In the genomic region with DNA sequence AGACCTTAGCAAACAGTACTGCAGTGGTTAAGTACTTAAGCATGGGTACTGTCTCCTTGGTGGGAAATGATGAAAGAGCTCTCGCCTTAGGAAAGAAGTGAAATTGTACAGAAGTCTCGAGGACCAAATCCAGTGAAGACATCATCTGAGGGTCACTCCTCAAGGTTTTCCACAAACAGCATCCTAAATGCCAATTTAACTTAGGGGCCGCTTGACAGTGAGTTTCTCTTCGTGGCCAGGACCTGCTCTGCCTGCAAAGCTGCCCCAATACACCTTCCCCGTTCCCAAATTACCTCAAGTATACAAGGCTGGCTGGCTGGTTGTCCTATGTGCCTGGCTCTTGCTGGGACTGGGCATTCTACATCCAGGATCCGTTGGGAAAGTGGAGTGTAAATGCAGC, we compare ENCODE assay signal across 46 mouse cellular contexts. TPM values are rescaled to one million over a fixed set of nuclear protein-coding genes. Genes with fewer than 3 reads are reported as not detected.
"Had no signal": no experiment of that assay in that cellular context is flagged by ENCODE, and none has a peak within 500 bp of the region (broad histone marks: within the 10 kb centered on the region; RNA-seq: fewer than 3 reads in every experiment).

No protein-coding gene starts in this region.

- DNase-seq: heart, postnatal 10 days; heart, postnatal 14 days; heart, postnatal 36 days; kidney, adult 11 months; kidney, adult 18-20 months; kidney, adult 2 months; kidney, adult 8-10 months; kidney, adult 9 months; kidney, postnatal 10 days; kidney, postnatal 14 days; kidney, postnatal 25 days; kidney, postnatal 36 days; kidney, postnatal 4 days; layer of hippocampus, adult 9-11 months; layer of hippocampus, postnatal 36 days had no signal

- H3K27ac ChIP-seq: heart, embryonic 13.5 days; heart, embryonic 15.5 days; hindbrain, embryonic 10.5 days; hindbrain, embryonic 12.5 days; hindbrain, embryonic 13.5 days; hindbrain, embryonic 14.5 days; hindbrain, embryonic 15.5 days; hindbrain, postnatal 0 days; intestine, embryonic 15.5 days; kidney, embryonic 15.5 days; kidney, postnatal 0 days; layer of hippocampus, adult 2 months; left cerebral cortex, adult 2 months had no signal

- H3K36me3 ChIP-seq: heart, embryonic 12.5 days; heart, embryonic 13.5 days; heart, embryonic 15.5 days; hindbrain, embryonic 10.5 days; hindbrain, embryonic 12.5 days; hindbrain, embryonic 13.5 days; hindbrain, embryonic 15.5 days; intestine, embryonic 15.5 days; kidney, embryonic 15.5 days had no signal

- ATAC-seq: inflammation-experienced regulatory T-cells, adult 6 months; intestine, embryonic 15.5 days; intestine, postnatal 0 days had no signal

- H3K4me3 ChIP-seq: heart, embryonic 12.5 days; heart, embryonic 13.5 days; heart, embryonic 15.5 days; hindbrain, embryonic 10.5 days; hindbrain, embryonic 12.5 days; hindbrain, embryonic 13.5 days; hindbrain, embryonic 15.5 days; intestine, embryonic 15.5 days; kidney, embryonic 15.5 days; layer of hippocampus, adult 2 months; left cerebral cortex, adult 2 months had no signal

- H3K27me3 ChIP-seq: intestine, embryonic 15.5 days had no signal

- H3K4me2 ChIP-seq: heart, embryonic 11.5 days; heart, embryonic 12.5 days; heart, embryonic 13.5 days; heart, embryonic 15.5 days; hindbrain, embryonic 12.5 days; hindbrain, embryonic 13.5 days; hindbrain, embryonic 14.5 days; hindbrain, embryonic 15.5 days; intestine, embryonic 15.5 days; kidney, embryonic 15.5 days had no signal

- H3K4me1 ChIP-seq: intestine, embryonic 15.5 days had no signal

- H3K9ac ChIP-seq: heart, embryonic 12.5 days; heart, embryonic 13.5 days; heart, embryonic 15.5 days; hindbrain, embryonic 12.5 days; hindbrain, embryonic 13.5 days; hindbrain, embryonic 14.5 days; hindbrain, embryonic 15.5 days; intestine, embryonic 15.5 days; kidney, embryonic 15.5 days had no signal

- H3K9me3 ChIP-seq: heart, embryonic 12.5 days; heart, embryonic 15.5 days; hindbrain, embryonic 10.5 days; hindbrain, embryonic 12.5 days; hindbrain, embryonic 13.5 days; hindbrain, embryonic 15.5 days; intestine, embryonic 15.5 days; kidney, embryonic 15.5 days had no signal

RNA-seq across cellular contexts. Expression of a gene that starts 29.4 kb away (rescaled TPM):
- total RNA-seq: heart, adult 8-10 months; heart, postnatal 10 days; heart, postnatal 14 days; heart, postnatal 36 days; hematopoietic stem cell, adult 5-6 weeks; layer of hippocampus, adult 18-20 months; layer of hippocampus, adult 2 months; layer of hippocampus, adult 8-10 months; layer of hippocampus, postnatal 10 days; layer of hippocampus, postnatal 14 days; layer of hippocampus, postnatal 25 days; layer of hippocampus, postnatal 36 days; left cerebral cortex, adult 18-20 months; left cerebral cortex, adult 2 months had no signal
- polyA plus RNA-seq: heart, embryonic 11.5 days; heart, embryonic 12.5 days; heart, embryonic 13.5 days; heart, embryonic 14.5 days; heart, embryonic 15.5 days; heart, embryonic 16.5 days; heart, postnatal 0 days; inflammation-experienced regulatory T-cells, adult 6 months; intestine, postnatal 0 days; kidney, adult 2 months; kidney, embryonic 14.5 days; kidney, embryonic 16.5 days; kidney, postnatal 0 days; large intestine, adult 2 months had no signal
